Mouse (Mus musculus): ENCODE measurements around the gene Lcp2. TPM values are rescaled to one million over a fixed set of nuclear protein-coding genes. Genes with fewer than 3 reads are reported as not detected.

The Lcp2 gene
- polyA plus RNA-seq (2014; fragmentation: Illumina TruSeq; extraction: RNeasy Lipid Tissue Mini Kit (QIAGEN cat#74804)): 7.2 TPM

GRCm38 (mm10) chr11:34046767-34047541 is at the start of gene Lcp2:
Lcp2 (plus strand) TSS chr11:34046920.

GRCm38 (mm10) chr11:34098422-34098821 is 51.7 kb downstream of the Lcp2 start, which contains the start of gene 4930469K13Rik:
4930469K13Rik (minus strand) TSS chr11:34098554.

Other genes starting within 250 kb of the Lcp2 start
- gene Kcnmb1, start 83.9 kb upstream of the Lcp2 start, polyA plus RNA-seq (2014; fragmentation: Illumina TruSeq; extraction: RNeasy Lipid Tissue Mini Kit (QIAGEN cat#74804)): 24.5 TPM
- 2.9 TPM for gene Kcnip1, start 53.8 kb upstream of the Lcp2 start, polyA plus RNA-seq (2014; fragmentation: Illumina TruSeq; extraction: RNeasy Lipid Tissue Mini Kit (QIAGEN cat#74804))
- gene 4930469K13Rik, start 51.6 kb downstream of the Lcp2 start, polyA plus RNA-seq (2014; fragmentation: Illumina TruSeq; extraction: RNeasy Lipid Tissue Mini Kit (QIAGEN cat#74804)): not detected
- not detected for gene Foxi1, start 161.2 kb downstream of the Lcp2 start, polyA plus RNA-seq (2014; fragmentation: Illumina TruSeq; extraction: RNeasy Lipid Tissue Mini Kit (QIAGEN cat#74804))